Mouse (Mus musculus) macrophage (primary cell): Measurements from ENCODE around the gene Agbl3. TPM values are rescaled to one million over a fixed set of nuclear protein-coding genes. Genes with fewer than 3 reads are reported as not detected.
A peak's percentile ranks its signal among the peaks of the same experiment; 100 is the strongest.

Experiments used
- H3K27ac ChIP-seq: fragments of 350-480 bp; formaldehyde crosslinking; 2 replicates; pipeline ENCODE4 v1.9.0; 2021
- H3K36me3 ChIP-seq: fragments of 350-480 bp; formaldehyde crosslinking; 2 replicates; pipeline ENCODE4 v1.9.0; 2021; ENCODE audit errors: inconsistent target
- H3K4me3 ChIP-seq: fragments of 350-480 bp; formaldehyde crosslinking; 2 replicates; pipeline ENCODE4 v1.9.0; 2021; ENCODE audit errors: inconsistent target
- H3K79me2 ChIP-seq: fragments of 350-480 bp; formaldehyde crosslinking; 2 replicates; pipeline ENCODE4 v1.9.0; 2021; ENCODE audit errors: inconsistent target
- WGBS: methylation state at CpG from one replicate; pipeline ENCODE4 v1.1.7; 2026; ENCODE audit warnings: inconsistent platforms; ENCODE audit not compliant: missing documents; 5-methylcytosine and 5-hydroxymethylcytosine counted together
- polyA plus RNA-seq: library from polyadenylated mRNA; stranded (reverse); fragments of 250-400 nt; gene quantifications from 3 replicates; pipeline ENCODE4 v1.2.4, GENCODE M21; 2018; ENCODE audit warnings: inconsistent platforms

The Agbl3 gene
- polyA plus RNA-seq, 1 experiment from 2014 or later: 3.4 TPM

DNA sequence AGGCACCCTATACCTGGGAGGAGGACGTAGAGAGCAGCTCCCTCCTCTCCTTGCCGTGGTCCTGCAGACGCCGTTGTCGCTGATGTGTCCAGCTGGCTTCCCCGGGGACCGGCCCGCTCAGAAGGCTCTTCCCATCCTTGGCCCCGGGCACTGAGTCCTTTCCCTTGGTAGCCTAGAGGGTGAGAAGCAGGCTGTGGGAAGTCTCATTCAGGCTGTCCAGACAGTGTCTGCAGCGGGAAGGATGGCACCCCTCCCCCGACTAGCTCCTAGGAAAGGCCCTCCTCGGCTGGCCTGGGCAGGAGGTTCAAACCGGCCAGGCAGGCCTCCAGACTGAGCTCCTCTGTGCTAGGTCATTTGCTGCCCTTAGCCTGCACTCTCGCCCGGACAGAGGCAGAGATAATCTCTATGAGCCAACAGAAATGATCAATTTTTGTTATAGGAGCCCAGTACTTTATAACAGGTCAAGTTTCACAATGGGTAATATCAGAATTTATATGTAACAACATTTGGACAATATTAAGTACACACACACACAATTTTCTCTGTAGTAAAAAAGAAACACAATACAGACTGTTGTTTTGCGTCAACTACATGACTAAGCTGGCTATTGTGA lies 116.0 kb downstream of the Agbl3 start:
- peaks cover 86% of the 10 kb centered on the region for H3K36me3 ChIP-seq
- no peak overlapping the region for H3K4me3 ChIP-seq
- WGBS: 94% methylated on average over 15 of the region's 16 CpGs
- H3K79me2 ChIP-seq: peaks cover 100% of the 10 kb centered on the region
- no peak overlapping the region for H3K27ac ChIP-seq

DNA sequence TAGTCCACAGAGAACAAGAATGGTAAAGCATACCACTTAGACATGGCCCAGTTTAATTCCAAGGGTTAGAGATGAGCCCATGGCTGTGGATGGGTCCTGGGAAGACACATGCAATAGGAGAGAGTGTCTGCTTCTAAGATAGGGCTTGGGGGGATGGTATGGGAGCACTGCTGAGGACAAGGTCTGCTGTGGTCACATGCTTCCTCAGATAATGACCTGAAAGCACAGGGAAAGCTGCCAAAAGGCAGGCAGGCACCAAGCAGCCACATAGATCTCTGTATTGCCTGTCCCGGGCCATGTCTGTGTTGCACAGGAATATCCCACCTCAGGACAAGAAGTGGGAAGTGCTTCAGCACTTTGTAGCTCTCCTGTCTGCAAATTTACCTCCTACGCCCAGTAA lies 118.9 kb downstream of the Agbl3 start:
- WGBS: 94% methylated on average over 2 of the region's 2 CpGs

DNA sequence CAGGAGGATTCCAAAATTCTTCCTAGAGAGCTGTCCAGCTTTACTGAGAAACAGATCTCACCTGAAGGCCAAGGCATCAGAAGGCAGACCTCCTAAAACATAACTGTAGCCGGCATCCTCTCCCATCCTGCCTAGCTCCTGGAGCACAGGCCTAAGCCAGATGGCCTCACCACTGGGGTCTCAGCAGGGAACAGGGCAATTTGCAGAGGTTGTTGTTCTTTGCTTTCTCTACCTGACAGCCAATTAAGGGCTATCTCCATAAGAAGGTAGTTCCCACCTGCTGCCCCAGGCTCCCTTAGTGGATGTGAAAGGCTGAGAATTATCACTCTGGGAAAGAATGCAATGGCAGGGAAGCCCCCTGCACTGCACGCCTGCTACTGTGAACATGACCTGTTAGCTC lies 120.8 kb downstream of the Agbl3 start:
- H3K4me3 ChIP-seq: no peak overlapping the region
- H3K79me2 ChIP-seq: peaks cover 100% of the 10 kb centered on the region
- H3K36me3 ChIP-seq: peaks cover 77% of the 10 kb centered on the region
- 100% methylated on average over 2 of the region's 2 CpGs for WGBS
- H3K27ac ChIP-seq: no peak overlapping the region

More for the DNA sequence above, 118.9 kb downstream of the Agbl3 start:
- Histone ChIP-seq H3K36me3 (peaks cover 84% of the 10 kb centered on the region), H3K27ac (no peak overlapping the region), H3K4me3 (no peak overlapping the region), H3K79me2 (peaks cover 100% of the 10 kb centered on the region)

DNA sequence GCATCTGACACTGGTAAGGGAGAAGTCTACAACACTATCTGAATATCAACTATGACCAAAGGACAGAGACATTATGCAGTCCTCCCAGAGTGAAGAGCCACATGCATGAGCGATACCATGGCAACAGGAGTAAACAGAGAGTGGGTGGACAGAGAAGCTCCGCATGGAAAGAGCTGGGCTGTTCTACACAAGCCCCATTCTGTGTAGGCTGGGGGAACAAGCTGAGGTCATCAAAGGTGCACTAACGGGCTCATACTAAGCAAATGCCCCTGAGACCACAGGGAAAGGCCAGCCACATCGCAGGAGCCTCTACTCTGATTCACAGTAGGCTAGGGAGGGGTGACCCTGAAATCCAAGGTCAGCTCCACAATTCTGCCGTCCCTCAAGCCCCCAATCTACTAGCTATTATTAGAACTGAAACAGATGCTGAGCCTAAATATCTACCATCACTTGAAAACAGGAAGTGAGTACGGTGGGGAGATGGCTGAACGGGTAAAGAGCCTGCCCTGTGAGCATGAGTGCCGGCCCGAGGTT lies 121.7 kb downstream of the Agbl3 start:
- peaks cover 93% of the 10 kb centered on the region for H3K79me2 ChIP-seq
- peaks cover 67% of the 10 kb centered on the region for H3K36me3 ChIP-seq
- 44% methylated on average over 7 of the region's 9 CpGs for WGBS
- H3K4me3 ChIP-seq: no peak overlapping the region
- no peak overlapping the region for H3K27ac ChIP-seq

DNA sequence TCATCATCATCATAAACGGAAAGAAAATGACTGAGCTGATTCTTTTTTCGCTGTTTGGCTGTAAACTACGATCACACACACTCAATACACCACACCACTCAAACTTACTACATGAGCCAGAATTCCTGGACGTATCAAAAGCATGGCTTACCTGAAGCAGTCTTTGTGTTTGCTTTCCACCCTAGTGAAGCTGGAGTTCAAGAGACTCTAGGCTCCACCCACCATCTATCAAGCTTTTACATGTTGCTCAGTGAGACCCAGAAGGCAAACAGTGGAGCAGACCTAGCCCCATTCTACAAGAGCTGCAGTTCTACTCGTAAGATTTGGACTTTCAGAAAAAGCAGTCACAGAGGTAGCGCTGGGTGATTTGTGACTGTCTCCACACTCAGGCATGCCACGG lies 122.3 kb downstream of the Agbl3 start:
- Histone ChIP-seq H3K4me3 (no peak overlapping the region), H3K27ac (0 out of 2 replicates have a peak overlapping the region, but pooled peaks have one; percentile 4), H3K79me2 (peaks cover 87% of the 10 kb centered on the region), H3K36me3 (peaks cover 61% of the 10 kb centered on the region)
- WGBS: 90% methylated on average over 7 of the region's 7 CpGs

DNA sequence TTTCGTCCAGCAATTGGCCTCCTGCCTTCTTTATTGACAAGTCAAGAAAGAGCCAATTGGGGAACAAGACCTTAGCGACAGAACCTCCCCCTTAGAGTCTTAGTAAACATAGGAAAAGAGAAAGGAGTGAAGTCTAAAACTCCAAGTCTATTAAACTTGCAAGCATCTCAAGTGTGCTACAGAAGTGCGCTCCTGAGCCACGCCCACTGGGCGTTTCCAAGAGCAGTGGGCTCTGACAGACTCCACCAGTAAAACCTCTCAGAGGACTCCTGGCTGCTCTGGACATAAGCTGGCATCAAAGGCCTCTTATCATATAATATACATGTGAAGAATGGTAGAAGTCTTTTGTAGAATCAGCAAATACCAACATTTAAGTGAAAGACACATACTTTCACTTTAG lies 123.2 kb downstream of the Agbl3 start:
- Histone ChIP-seq H3K79me2 (peaks cover 84% of the 10 kb centered on the region), H3K36me3 (peaks cover 52% of the 10 kb centered on the region), H3K4me3 (no peak overlapping the region), H3K27ac (no peak overlapping the region)
- 89% methylated on average over 5 of the region's 5 CpGs for WGBS

DNA sequence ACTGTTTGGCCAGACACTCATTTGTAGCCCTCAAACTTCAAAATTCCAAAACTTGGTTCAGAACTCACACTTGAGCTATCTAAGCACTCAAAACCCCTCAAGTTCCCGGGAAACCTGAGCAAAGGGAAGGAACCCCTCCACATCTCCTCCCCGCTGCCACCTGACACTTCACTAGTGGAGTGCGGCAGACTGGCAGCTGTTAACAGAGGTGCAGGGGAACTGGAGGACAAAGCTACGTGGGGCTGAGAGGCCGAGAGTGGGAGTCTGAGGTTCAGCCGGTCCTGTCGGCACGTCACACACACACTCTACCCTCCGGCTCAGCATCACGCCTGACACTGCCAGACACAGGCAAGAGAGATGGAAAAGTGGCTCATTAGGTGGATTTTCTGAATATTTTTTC lies 123.6 kb downstream of the Agbl3 start:
- peaks cover 84% of the 10 kb centered on the region for H3K79me2 ChIP-seq
- no peak overlapping the region for H3K27ac ChIP-seq
- H3K4me3 ChIP-seq: no peak overlapping the region
- WGBS: 94% methylated on average over 10 of the region's 10 CpGs
- peaks cover 51% of the 10 kb centered on the region for H3K36me3 ChIP-seq

DNA sequence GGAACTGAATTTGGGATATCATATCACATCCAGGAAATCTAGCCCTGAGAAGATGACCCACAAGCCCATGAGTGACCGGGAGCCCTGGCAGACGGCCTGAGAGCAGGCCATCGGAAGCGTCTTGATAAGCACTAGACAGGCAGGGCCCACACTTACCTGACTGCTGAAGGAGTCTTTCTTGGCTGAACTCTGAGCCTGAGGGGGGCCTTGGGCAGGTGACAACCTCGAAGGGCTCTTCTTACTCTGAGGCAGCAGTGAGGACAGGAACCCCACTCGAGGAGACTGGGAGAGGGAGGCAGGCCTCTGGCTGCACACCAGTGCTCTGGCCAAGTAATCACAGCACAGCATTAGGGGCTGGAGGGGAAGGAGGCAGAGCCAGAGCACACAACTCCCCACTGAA lies 124.1 kb downstream of the Agbl3 start:
- no peak overlapping the region for H3K4me3 ChIP-seq
- 93% methylated on average over 6 of the region's 6 CpGs for WGBS
- H3K79me2 ChIP-seq: peaks cover 84% of the 10 kb centered on the region
- H3K36me3 ChIP-seq: peaks cover 46% of the 10 kb centered on the region
- H3K27ac ChIP-seq: peak overlapping the region; percentile 22

DNA sequence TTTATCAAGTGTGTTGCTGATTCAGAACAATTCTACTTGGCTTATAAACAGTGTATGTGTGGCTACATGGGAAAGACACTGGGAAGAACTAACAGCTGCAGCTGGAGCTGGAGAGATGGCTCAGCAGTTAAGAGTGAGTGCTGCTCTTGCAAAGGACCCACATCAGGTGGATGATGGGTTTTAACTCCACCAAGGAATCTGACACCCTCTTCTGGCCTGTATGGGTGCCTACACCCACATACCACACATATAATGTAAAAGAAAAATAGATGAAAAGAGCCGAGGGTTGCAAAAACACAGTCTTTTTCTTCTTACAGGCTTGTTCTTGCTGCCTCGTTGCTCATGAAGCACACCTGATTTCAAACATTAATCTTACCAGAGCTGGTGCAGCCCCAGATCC lies 125.9 kb downstream of the Agbl3 start:
- Histone ChIP-seq H3K4me3 (no peak overlapping the region), H3K36me3 (peaks cover 29% of the 10 kb centered on the region), H3K79me2 (peaks cover 76% of the 10 kb centered on the region), H3K27ac (peak overlapping the region; percentile 97)
- 85% methylated on average over 2 of the region's 2 CpGs for WGBS

DNA sequence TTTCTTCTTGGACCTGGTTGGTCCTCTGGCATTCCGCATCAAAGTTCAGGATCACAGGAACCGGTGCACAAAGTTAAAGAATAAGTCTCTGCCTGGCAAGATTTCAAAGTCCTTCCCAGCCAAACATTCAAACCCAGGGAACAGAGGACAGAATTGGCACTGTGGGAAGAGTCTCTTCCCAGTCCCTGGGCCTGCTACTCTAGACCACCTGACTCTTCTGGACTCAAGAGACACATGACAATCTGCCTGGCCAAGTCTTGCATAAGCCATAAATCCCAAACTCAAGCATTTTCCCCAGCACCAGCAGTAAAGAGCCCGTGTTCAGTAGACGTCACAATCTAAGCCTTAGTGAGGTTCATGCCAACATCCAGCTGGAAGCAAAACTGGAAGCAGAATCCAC lies 126.4 kb downstream of the Agbl3 start:
- WGBS: 64% methylated on average over 4 of the region's 4 CpGs
- Histone ChIP-seq H3K36me3 (peaks cover 23% of the 10 kb centered on the region; the same call in 1 of the 2 replicates), H3K4me3 (no peak overlapping the region), H3K27ac (peak overlapping the region; percentile 97), H3K79me2 (peaks cover 71% of the 10 kb centered on the region)

DNA sequence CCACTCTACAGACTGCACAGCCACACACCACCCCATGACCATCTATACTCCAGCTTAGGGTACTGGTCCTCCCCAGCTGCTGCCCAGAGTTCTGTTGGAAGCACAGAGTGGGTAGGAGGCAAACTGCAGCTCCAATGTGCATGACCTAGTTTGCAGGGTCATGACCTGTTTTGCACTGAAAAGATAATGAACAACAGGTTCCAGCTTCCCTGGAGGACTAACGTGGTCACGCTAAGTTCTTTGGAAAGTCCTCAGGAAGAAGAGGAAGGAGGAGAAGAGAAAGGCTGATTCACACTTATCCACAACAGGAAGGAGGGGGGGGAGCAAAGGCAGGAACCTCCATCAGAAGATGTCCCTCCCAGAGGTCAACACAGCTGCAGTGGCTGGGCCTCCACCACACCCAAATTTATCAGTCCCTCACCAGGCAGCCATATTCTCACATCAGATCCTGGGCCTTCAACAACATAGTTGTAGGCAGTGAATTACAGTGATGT lies 126.9 kb downstream of the Agbl3 start:
- Histone ChIP-seq H3K36me3 (peaks cover 20% of the 10 kb centered on the region; the same call in 1 of the 2 replicates), H3K4me3 (no peak overlapping the region), H3K79me2 (peaks cover 65% of the 10 kb centered on the region), H3K27ac (peak overlapping the region; percentile 97)
- 23% methylated on average over 2 of the region's 2 CpGs for WGBS

DNA sequence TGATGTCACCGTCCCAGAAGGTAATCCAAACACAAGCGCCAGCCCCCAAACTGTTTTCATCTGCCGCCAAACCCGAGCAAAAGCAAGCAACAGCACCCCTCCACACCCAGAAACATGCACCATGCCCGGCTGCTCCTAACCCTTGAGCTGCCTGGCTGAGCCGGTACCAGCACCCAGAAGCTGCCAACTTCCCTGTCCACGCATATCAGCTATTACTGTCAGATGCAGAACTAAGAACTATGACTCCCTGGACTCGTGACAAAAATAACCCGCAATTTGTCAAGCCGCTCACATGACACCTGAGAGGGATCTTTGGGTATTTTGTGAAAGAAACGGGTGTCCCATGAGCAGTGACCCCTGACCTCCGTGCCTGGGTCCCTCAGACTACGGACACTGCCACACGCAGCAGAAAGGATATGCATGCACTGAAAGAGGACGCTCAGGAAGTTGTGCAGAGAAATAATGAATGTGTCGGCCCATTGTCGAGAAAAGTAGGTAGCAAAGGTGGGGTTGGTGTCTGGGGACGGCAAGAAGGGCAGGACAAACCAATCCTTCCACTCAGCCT lies 127.5 kb downstream of the Agbl3 start:
- Histone ChIP-seq H3K27ac (peak overlapping the region; percentile 97), H3K4me3 (peak overlapping the region; percentile 90), H3K79me2 (peaks cover 59% of the 10 kb centered on the region), H3K36me3 (peaks cover 14% of the 10 kb centered on the region; the same call in 1 of the 2 replicates)
- 59% methylated on average over 18 of the region's 18 CpGs for WGBS
